Mouse (Mus musculus): Measurements from ENCODE around the gene Ttyh2.

Ttyh2 gene

GRCm38 (mm10) chr11:114675341-114675825 lies at the start of gene Ttyh2:
TSS of gene Ttyh2 (plus strand) at chr11:114675431.
- DNase-seq (ENCODE audit: low spot score in 2 of 2), result peak; percentile 69 to 70

GRCm38 (mm10) chr11:114626071-114626690 lies 49.0 kb upstream of the Ttyh2 start:
- DNase-seq (ENCODE audit: low spot score in 2 of 2), result no peak

GRCm38 (mm10) chr11:114627036-114627435 lies 48.2 kb upstream of the Ttyh2 start:
- DNase-seq (ENCODE audit: low spot score in 2 of 2), result no peak

- no peak for DNase-seq (ENCODE audit: low spot score in 2 of 2)
Measured at GRCm38 (mm10) chr11:114628032-114628431, 47.2 kb upstream of the Ttyh2 start.

GRCm38 (mm10) chr11:114630044-114630443 lies 45.2 kb upstream of the Ttyh2 start:
- no peak for DNase-seq (ENCODE audit: low spot score in 2 of 2)

GRCm38 (mm10) chr11:114632266-114632665 lies 43.0 kb upstream of the Ttyh2 start:
- no peak for DNase-seq (ENCODE audit: low spot score in 2 of 2)

GRCm38 (mm10) chr11:114636292-114636691 lies 38.9 kb upstream of the Ttyh2 start:
- DNase-seq (ENCODE audit: low spot score in 2 of 2), result peak; percentile 36 to 68

GRCm38 (mm10) chr11:114636727-114637505 lies 38.3 kb upstream of the Ttyh2 start:
- DNase-seq (ENCODE audit: low spot score in 2 of 2), result no peak

- DNase-seq (ENCODE audit: low spot score in 2 of 2), result no peak
Measured at GRCm38 (mm10) chr11:114638647-114639290, 36.5 kb upstream of the Ttyh2 start.

GRCm38 (mm10) chr11:114639681-114640103 lies 35.5 kb upstream of the Ttyh2 start:
- DNase-seq (ENCODE audit: low spot score in 2 of 2), result no peak

GRCm38 (mm10) chr11:114640658-114641057 lies 34.6 kb upstream of the Ttyh2 start:
- no peak for DNase-seq (ENCODE audit: low spot score in 2 of 2)

GRCm38 (mm10) chr11:114641136-114641535 lies 34.1 kb upstream of the Ttyh2 start:
- no peak for DNase-seq (ENCODE audit: low spot score in 2 of 2)

GRCm38 (mm10) chr11:114642184-114642583 lies 33.0 kb upstream of the Ttyh2 start:
- DNase-seq (ENCODE audit: low spot score in 2 of 2), result no peak

- DNase-seq (ENCODE audit: low spot score in 2 of 2), result no peak
Measured at GRCm38 (mm10) chr11:114642926-114643325, 32.3 kb upstream of the Ttyh2 start.

GRCm38 (mm10) chr11:114644122-114644521 lies 31.1 kb upstream of the Ttyh2 start:
- no peak for DNase-seq (ENCODE audit: low spot score in 2 of 2)

- DNase-seq (ENCODE audit: low spot score in 2 of 2), result no peak
Measured at GRCm38 (mm10) chr11:114649510-114649909, 25.7 kb upstream of the Ttyh2 start.

- no peak for DNase-seq (ENCODE audit: low spot score in 2 of 2)
Measured at GRCm38 (mm10) chr11:114652531-114652930, 22.7 kb upstream of the Ttyh2 start.

- no peak for DNase-seq (ENCODE audit: low spot score in 2 of 2)
Measured at GRCm38 (mm10) chr11:114653664-114654063, 21.6 kb upstream of the Ttyh2 start.

- peak; percentile 38 to 48 for DNase-seq (ENCODE audit: low spot score in 2 of 2)
Measured at GRCm38 (mm10) chr11:114654552-114654951, 20.7 kb upstream of the Ttyh2 start.

GRCm38 (mm10) chr11:114655350-114656008 lies 19.8 kb upstream of the Ttyh2 start:
- DNase-seq (ENCODE audit: low spot score in 2 of 2), result peak in 1 of 2 experiments; percentile 18

GRCm38 (mm10) chr11:114656994-114657644 lies 18.1 kb upstream of the Ttyh2 start:
- DNase-seq (ENCODE audit: low spot score in 2 of 2), result no peak
